Mouse (Mus musculus) ES-E14 (cell line): ENCODE results near the gene Ugt1a10.
"Not testable (repeated sequence)": the region's sequence is repeated elsewhere in the genome, so short reads cannot be mapped to it uniquely, and the experiment has no call there.

Experiments used
- CHD2 ChIP-seq: IDR thresholded peaks from 2 replicates; pipeline ENCODE4 v1.6.1; 2014; ENCODE audit warnings: mild to moderate bottlenecking, low read depth, low read length, inconsistent platforms
- ZNF384 ChIP-seq: IDR thresholded peaks from 2 replicates; pipeline ENCODE4 v1.6.1; 2012; ENCODE audit warnings: low read depth, low read length, inconsistent platforms

- TF ChIP-seq CHD2, ZNF384: not testable (repeated sequence)
Measured at GRCm38 (mm10) chr1:88047408-88047807, 7.8 kb upstream of the Ugt1a10 start.
